Mouse (Mus musculus) C2C12 (cell line): ENCODE measurements around the gene Plpp7. TPM values are rescaled to one million over a fixed set of nuclear protein-coding genes. Genes with fewer than 3 reads are reported as not detected.

Source experiments
- H3K27me3 ChIP-seq: one replicate; pipeline ENCODE4 v1.6.1; 2011; ENCODE audit not compliant: control insufficient read depth, insufficient read depth, insufficient read length
- H3K36me3 ChIP-seq: one replicate; pipeline ENCODE4 v1.6.1; 2011; ENCODE audit not compliant: control insufficient read depth, insufficient read depth
- H3K4me3 ChIP-seq: one replicate; pipeline ENCODE4 v1.5.1; 2011; ENCODE audit warnings: mild to moderate bottlenecking, control low read depth; ENCODE audit not compliant: poor library complexity, insufficient read depth, severe bottlenecking
- H3K79me2 ChIP-seq: one replicate; pipeline ENCODE4 v1.6.1; 2011; ENCODE audit not compliant: control insufficient read depth, insufficient read depth
- H3K79me3 ChIP-seq: one replicate; pipeline ENCODE4 v1.6.1; 2011; ENCODE audit warnings: low read depth, control low read depth
- H3ac ChIP-seq: one replicate; pipeline ENCODE3; 2011; ENCODE audit warnings: low read depth; ENCODE audit not compliant: control insufficient read depth, insufficient read length
- CEBPB ChIP-seq: IDR thresholded peaks from one replicate; pipeline ENCODE4 v1.6.1; 2011; ENCODE audit warnings: low read depth, mild to moderate bottlenecking, control low read depth, moderate library complexity
- CTCF ChIP-seq: IDR thresholded peaks from one replicate; pipeline ENCODE4 v1.5.1; 2011; ENCODE audit not compliant: control insufficient read depth, insufficient read depth, insufficient read length
- FOSL1 ChIP-seq: IDR thresholded peaks from one replicate; pipeline ENCODE4 v1.8.0; 2011; ENCODE audit warnings: mild to moderate bottlenecking, low read length; ENCODE audit not compliant: poor library complexity, insufficient read depth, severe bottlenecking
- MAX ChIP-seq: IDR thresholded peaks from one replicate; pipeline ENCODE4 v1.6.1; 2011; ENCODE audit warnings: mild to moderate bottlenecking, control low read depth
- MYOD1 ChIP-seq: IDR thresholded peaks from one replicate; pipeline ENCODE4 v1.6.1; 2011; ENCODE audit warnings: low read depth; ENCODE audit not compliant: control insufficient read depth, insufficient read length
- MYOG ChIP-seq: IDR thresholded peaks from one replicate; pipeline ENCODE4 v1.6.1; 2011; ENCODE audit not compliant: control insufficient read depth, insufficient read length; ENCODE audit errors: extremely low read depth
- USF1 ChIP-seq: IDR thresholded peaks from one replicate; pipeline ENCODE4 v1.6.1; 2011; ENCODE audit warnings: low read depth, mild to moderate bottlenecking, control low read depth, moderate library complexity
- polyA plus RNA-seq: library from polyadenylated mRNA; unstranded; fragments of >200 nt; fragmentation: generic; extraction: Trizol; gene quantifications from one replicate; pipeline ENCODE4 v1.2.1, GENCODE M21; 2012; ENCODE audit warnings: missing spikeins

The Plpp7 gene
- polyA plus RNA-seq, 1 experiment, result 0.47 TPM

DNA sequence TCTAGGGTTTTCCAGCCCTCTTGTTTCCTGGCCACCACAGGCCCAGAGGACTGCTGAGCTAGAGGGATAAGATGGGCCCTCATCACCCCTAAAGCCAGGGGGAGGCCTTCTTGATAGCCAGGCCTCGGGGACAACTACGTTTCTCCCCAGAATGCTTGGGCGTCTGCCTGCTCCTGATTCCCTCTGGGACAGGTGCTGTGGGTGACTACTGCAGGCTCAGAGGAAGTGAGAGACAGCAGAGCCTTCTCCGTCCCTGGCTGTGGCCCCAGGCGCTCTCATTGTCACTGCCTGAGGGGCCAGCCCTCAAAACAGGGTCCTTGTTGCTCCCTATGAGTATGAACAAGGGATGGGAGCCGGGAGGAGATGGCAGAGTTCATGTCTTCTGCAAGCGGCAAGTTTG is 10.6 kb downstream of the Plpp7 start:
- Histone ChIP-seq H3K79me3 (no peaks in the 10 kb centered on the region), H3K36me3 (no peaks in the 10 kb centered on the region), H3K27me3 (peaks cover 69% of the 10 kb centered on the region), H3K79me2 (no peaks in the 10 kb centered on the region), H3K4me3 (no peak overlapping the region), H3ac (no peak overlapping the region)
- no peak for TF ChIP-seq MYOG
- TF ChIP-seq CEBPB, result no peak
- TF ChIP-seq MYOD1, result no peak
- no peak for TF ChIP-seq MAX
- no peak for TF ChIP-seq CTCF
- no peak for TF ChIP-seq FOSL1
- TF ChIP-seq USF1, result no peak

DNA sequence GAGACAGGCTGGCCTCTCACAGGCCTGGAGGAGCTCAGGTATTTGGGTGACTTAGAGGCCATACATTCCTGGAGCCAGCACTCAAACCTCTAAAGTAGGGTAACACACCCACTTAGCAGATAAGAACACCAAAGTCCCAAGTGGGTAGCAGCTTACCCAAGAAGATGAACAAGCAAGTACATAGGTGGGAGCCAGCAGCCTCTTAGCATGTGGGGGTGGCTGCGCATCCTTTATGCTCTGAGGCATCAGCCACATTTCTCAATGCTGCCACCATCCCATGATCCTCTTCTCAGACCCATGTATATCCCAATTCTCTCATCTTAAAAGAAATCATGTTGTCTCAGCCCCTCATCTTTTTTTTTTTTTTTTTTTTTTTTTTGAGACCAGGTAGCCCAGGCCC is 15.9 kb downstream of the Plpp7 start:
- no peak for TF ChIP-seq FOSL1
- TF ChIP-seq CEBPB, result no peak
- Histone ChIP-seq H3K4me3 (no peak overlapping the region), H3K79me2 (no peaks in the 10 kb centered on the region), H3K36me3 (no peaks in the 10 kb centered on the region), H3ac (no peak overlapping the region), H3K79me3 (no peaks in the 10 kb centered on the region), H3K27me3 (peaks cover 53% of the 10 kb centered on the region)

DNA sequence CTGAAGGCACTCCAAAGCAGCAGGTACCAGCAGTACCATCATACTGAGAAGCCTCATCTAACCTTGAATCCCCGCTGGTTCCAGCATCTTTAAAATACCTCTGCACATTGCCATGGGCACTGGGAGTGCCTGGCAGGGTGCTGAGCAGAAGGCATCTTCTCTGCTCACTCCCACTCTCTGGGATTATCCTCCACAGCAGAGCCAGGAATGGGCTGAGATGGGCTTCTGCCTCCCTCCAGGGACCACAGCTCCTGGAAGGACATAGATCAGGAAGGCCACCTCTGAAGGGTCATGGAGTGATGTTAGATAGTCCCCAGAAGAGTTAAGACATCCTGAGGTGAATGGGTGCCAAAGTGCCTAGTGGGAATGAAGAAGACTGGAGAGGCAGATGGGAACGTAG is 17.2 kb downstream of the Plpp7 start:
- no peak overlapping the region for H3K4me3 ChIP-seq
- peaks cover 40% of the 10 kb centered on the region for H3K27me3 ChIP-seq
- no peaks in the 10 kb centered on the region for H3K79me3 ChIP-seq
- TF ChIP-seq MYOD1, result no peak
- no peak for TF ChIP-seq MAX
- H3ac ChIP-seq, result no peak overlapping the region
- H3K36me3 ChIP-seq, result no peaks in the 10 kb centered on the region
- H3K79me2 ChIP-seq, result no peaks in the 10 kb centered on the region

DNA sequence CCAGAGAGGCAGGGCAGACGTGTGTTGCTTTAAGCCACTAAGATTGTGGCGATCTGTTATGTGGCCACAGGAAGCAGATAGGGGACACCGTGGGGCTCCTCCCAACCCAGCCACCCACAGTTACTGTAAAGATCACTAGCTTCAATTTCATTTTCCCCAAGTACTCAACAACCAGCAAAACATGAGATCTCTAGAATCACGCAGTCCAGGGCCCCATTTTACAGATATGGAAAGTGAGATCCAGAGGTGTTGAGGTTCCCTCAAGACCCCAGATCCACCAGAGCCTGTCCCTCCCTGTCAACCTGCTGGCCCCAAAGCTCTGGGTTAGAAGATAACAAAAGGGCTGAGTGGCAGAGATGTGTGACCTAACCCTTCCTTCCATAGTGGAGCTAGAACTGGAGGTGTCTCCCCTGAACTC is 20.5 kb downstream of the Plpp7 start:
- H3ac ChIP-seq, result no peak overlapping the region
- H3K27me3 ChIP-seq, result peaks cover 18% of the 10 kb centered on the region
- H3K79me3 ChIP-seq, result no peaks in the 10 kb centered on the region
- no peaks in the 10 kb centered on the region for H3K79me2 ChIP-seq
- no peaks in the 10 kb centered on the region for H3K36me3 ChIP-seq
- H3K4me3 ChIP-seq, result no peak overlapping the region
- TF ChIP-seq USF1 (no peak), MYOD1 (no peak), MYOG (no peak), MAX (no peak), CEBPB (no peak), CTCF (no peak)

DNA sequence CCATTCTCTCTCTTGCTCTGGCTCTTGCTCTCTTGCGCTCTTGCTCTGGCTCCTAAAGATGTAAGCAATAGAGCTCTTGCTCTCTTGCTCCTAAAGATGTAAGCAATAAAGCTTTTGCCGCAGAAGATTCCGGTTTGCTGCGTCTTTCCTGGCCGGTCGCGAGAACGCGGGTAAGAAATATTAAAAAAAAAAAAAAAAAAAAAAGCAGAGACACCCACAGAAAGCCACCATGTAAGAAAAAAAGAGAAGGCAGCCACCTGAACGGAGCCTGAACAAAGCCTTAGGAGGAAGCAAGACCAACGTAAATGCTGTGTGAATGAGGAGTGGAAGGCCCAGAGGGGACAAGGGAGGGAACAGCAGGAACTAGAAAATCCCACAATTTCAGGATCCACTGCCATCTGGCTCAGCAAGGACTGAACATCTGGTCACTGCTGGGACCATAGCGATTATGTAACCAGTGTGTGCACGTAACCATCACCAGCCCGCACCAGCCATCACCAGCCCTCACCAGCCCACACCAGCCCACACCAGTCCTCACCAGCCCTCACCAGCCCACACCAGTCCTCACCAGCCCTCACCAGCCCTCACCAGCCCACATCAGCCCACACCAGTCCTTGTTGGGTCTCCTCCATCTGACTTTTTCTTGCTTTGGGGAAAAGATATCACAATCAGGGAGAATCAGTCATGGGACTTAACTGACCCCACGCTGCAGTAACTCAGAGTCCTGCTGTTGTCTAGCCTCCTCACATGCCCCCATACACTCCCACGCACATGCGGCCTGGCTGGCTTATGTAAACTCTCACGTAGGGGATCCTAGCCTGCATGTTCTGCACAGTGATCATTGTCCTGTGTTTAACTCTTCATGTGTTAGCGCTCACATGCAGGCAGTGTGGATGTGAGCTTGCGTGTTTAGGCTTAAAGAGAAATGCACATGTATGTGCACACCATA is 24.7 kb downstream of the Plpp7 start:
- Histone ChIP-seq H3K27me3 (no peaks in the 10 kb centered on the region), H3K36me3 (no peaks in the 10 kb centered on the region), H3K79me3 (no peaks in the 10 kb centered on the region), H3K79me2 (no peaks in the 10 kb centered on the region), H3ac (no peak overlapping the region), H3K4me3 (no peak overlapping the region)
- TF ChIP-seq FOSL1, result no peak
- TF ChIP-seq MAX, result no peak

DNA sequence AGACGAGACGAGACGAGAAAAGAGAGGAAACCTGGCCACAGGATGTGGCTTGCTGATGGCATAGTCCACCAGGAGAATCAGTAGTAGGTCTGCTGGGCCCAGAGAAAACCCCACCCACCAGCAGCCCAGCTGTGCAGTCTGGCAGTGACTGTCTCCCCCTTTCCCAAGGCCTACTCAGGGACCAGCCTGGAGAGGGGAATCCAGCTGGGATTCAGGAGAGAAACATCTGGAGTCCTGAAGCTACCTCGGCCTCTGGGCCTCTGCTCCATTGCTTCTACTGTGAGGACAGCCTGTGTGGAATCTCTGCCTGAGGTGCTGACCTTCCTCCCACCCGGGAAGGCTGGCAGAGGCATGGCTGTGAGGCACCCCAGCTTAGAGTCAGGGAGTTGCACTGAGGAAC is 25.8 kb downstream of the Plpp7 start:
- H3K27me3 ChIP-seq, result no peaks in the 10 kb centered on the region
- no peaks in the 10 kb centered on the region for H3K36me3 ChIP-seq
- H3K79me3 ChIP-seq, result no peaks in the 10 kb centered on the region
- TF ChIP-seq MAX, result no peak
- no peak for TF ChIP-seq USF1
- TF ChIP-seq FOSL1, result no peak
- TF ChIP-seq CTCF, result no peak
- no peak for TF ChIP-seq MYOD1
- TF ChIP-seq MYOG, result no peak
- no peak for TF ChIP-seq CEBPB
- no peaks in the 10 kb centered on the region for H3K79me2 ChIP-seq
- no peak overlapping the region for H3ac ChIP-seq
- H3K4me3 ChIP-seq, result no peak overlapping the region
